Mouse (Mus musculus): ENCODE results near the gene Dusp12. TPM values are rescaled to one million over a fixed set of nuclear protein-coding genes. Genes with fewer than 3 reads are reported as not detected.

Gene Dusp12
- polyA plus RNA-seq, 1 experiment from 2014 or later: 28.4 TPM

DNA sequence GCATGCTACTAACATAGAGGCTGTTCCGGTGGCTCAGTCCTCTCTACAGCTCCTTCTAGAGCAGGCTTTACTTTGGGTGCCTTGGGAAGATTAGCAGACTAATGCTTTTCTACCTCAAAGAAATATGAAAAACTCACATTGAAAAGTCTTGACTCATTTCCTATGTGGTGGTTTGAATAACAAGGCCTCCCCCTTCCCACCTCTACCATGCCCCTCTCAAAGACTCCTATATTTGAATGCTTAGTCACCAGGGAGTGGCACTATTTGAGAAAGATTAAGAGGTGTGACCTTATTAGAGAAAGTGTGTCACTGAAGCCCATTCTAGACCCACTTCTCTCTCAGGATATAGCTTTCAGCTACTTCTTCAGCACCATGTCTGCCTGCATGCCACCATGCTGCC, 55.6 kb downstream of the Dusp12 start:
- WGBS: 90% methylated on average over 1 of the region's 1 CpGs
- Histone ChIP-seq H3K4me2 (no peak overlapping the region), H3K27me3 (replicated peaks) (no peaks in the 10 kb centered on the region), H3K9ac (no peak overlapping the region), H3K36me3 (peaks cover 28% of the 10 kb centered on the region), H3K4me3 (no peak overlapping the region), H3K27ac (ENCODE audit: poor library complexity, severe bottlenecking) (no peak overlapping the region), H3K4me1 (replicated peaks) (peaks cover 5% of the 10 kb centered on the region; the same call in 1 of the 2 replicates), H3K9me3 (replicated peaks) (no peaks in the 10 kb centered on the region)
- no peak for ATAC-seq (ENCODE audit: insufficient number of reproducible peaks, low FRiP score)

DNA sequence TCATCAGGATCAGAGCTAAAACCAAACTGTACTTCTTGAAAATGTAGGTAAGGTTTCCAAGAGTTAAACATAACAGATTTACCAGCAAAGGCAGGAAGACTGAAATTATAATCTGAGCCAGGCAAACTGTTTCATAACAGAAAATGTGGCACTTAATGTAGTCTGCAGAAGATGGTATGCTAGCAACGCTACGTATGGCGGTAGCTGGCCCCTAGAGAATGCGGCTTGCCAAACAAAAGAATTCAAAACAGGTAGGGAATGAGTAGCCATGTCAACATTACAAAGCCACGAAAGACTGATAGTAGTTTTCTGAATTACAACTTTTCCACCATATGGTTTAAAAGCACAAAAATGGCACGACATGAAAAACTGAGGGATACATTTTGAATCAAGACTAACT, 56.0 kb downstream of the Dusp12 start:
- ATAC-seq (ENCODE audit: insufficient number of reproducible peaks, low FRiP score): no peak

More for the DNA sequence above, 56.0 kb downstream of the Dusp12 start:
- Histone ChIP-seq H3K27me3 (replicated peaks) (no peaks in the 10 kb centered on the region), H3K4me1 (replicated peaks) (peaks cover 5% of the 10 kb centered on the region; the same call in 1 of the 2 replicates), H3K9ac (no peak overlapping the region), H3K27ac (ENCODE audit: poor library complexity, severe bottlenecking) (no peak overlapping the region), H3K4me3 (no peak overlapping the region), H3K4me2 (no peak overlapping the region), H3K36me3 (peaks cover 28% of the 10 kb centered on the region), H3K9me3 (replicated peaks) (no peaks in the 10 kb centered on the region)
- WGBS: 83% methylated on average over 6 of the region's 6 CpGs

Other genes with a start within 250 kb of the Dusp12 start
- gene Olfml2b, start 241.0 kb downstream of the Dusp12 start, polyA plus RNA-seq (2016; fragmentation: Nextera tagmentation; extraction: Ambion mirVana): 45.9 and 48.3 TPM in 2 replicates
- 15.0 and 16.7 TPM in 2 replicates for gene Atf6, start 17.8 kb downstream of the Dusp12 start, polyA plus RNA-seq (2016; fragmentation: Nextera tagmentation; extraction: Ambion mirVana)
- 0.43 and 0.62 TPM in 2 replicates for gene Gm26620, start 475 bp downstream of the Dusp12 start, polyA plus RNA-seq (2016; fragmentation: Nextera tagmentation; extraction: Ambion mirVana)
- not detected in 2 replicates for gene Fcrlb, start 27.4 kb upstream of the Dusp12 start, polyA plus RNA-seq (2016; fragmentation: Nextera tagmentation; extraction: Ambion mirVana)
- gene Fcrla, start 42.0 kb upstream of the Dusp12 start, polyA plus RNA-seq (2016; fragmentation: Nextera tagmentation; extraction: Ambion mirVana): 0.26 TPM in 1 of 2 replicates, not detected in the other
- 0.19 TPM in 1 of 2 replicates, not detected in the other for gene Fcgr2b, start 91.0 kb upstream of the Dusp12 start, polyA plus RNA-seq (2016; fragmentation: Nextera tagmentation; extraction: Ambion mirVana)
- 0.14 and 0.24 TPM in 2 replicates for gene Fcgr4, start 133.4 kb upstream of the Dusp12 start, polyA plus RNA-seq (2016; fragmentation: Nextera tagmentation; extraction: Ambion mirVana)
- gene Fcgr3, start 179.4 kb upstream of the Dusp12 start, polyA plus RNA-seq (2016; fragmentation: Nextera tagmentation; extraction: Ambion mirVana): 3.8 and 4.5 TPM in 2 replicates
- 2.9 and 3.5 TPM in 2 replicates for gene Cfap126, start 228.4 kb upstream of the Dusp12 start, polyA plus RNA-seq (2016; fragmentation: Nextera tagmentation; extraction: Ambion mirVana)

All from heart, embryonic 12.5 days (tissue).